Mouse (Mus musculus): Measurements from ENCODE around the gene Klhl31. TPM values are rescaled to one million over a fixed set of nuclear protein-coding genes. Genes with fewer than 3 reads are reported as not detected.
A peak's percentile ranks its signal among the peaks of the same experiment; 100 is the strongest.

The Klhl31 gene
- polyA plus RNA-seq (2012; rRNA removed), result 0.06 and 0.12 TPM in 2 replicates

DNA sequence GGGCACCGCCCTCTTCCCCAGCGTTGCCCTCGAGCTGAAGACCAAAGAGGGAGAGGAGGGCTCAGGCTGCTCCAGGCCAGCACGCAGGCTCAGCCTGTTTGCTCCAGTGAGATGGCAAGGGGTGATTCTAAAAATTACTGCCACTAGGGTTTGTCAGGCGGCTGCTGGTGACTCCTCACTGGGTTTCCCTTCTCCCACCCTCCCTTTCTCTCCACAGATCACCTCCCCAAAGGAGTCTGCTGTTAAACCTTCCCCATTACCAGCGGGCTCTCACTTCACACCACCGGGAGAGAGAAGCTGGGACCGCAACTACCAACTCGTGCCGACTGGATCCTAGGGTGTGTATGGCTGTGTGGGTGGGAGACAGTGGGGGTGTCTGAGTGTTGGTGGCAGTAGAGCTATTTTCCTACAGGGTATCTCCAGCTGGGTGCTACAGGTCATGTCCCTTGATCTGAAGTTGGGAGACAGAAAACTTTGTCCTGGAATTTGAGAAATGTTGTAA, at the start of gene Klhl31:
Gene Klhl31, plus strand, starts transcription at position 51 of the 502 bp plus-strand sequence.
- DNase-seq (ENCODE audit: low read depth), result no peak
- TF ChIP-seq CTCF (IDR thresholded peaks at IDR 0.05; ENCODE audit: borderline replicate concordance, extremely low read depth, insufficient read depth, insufficient read length) (no peak), POLR2A (IDR thresholded peaks at IDR 0.05; ENCODE audit: borderline replicate concordance, extremely low read depth, insufficient read depth, insufficient read length, poor library complexity, severe bottlenecking) (no peak)

DNA sequence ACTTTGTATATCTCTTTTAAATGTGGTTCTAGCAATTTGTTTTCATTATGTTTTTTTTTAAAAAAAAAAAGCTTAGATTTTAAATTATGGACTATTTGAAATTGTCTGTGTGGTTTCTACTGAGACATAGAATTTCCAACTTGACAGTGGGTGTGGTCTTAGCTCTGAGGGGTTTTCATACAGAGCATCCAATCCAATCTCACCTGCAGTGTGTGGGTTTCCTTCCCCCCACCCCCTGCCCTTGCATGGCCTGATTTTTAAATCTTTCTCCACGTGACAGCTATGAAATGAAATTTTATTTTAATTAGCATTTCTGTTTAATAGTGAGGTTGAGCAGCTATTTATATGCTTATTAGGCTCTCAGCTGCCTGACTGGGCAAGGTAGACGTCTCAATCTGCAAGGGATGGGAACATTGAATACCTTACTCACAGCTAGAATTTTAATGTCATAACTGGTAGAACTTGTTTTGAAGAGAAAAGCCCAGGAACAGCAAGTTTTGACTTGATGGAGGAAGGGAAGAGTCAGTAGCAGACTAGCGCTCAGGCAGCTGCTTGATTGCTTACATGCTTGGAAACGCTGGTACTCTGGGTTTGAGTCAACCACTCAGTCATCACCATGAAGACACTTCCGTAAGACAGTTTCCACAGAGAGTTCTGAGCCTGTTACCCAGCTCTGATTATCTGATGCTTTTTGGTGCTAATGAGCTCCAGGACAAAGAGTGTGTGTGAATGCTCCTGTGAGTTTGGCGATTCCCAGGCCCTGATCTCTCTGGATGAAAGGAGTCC, 49.3 kb upstream of the Klhl31 start:
- TF ChIP-seq CTCF (IDR thresholded peaks at IDR 0.05; ENCODE audit: borderline replicate concordance, extremely low read depth, insufficient read depth, insufficient read length), result no peak
- no peak for TF ChIP-seq POLR2A (IDR thresholded peaks at IDR 0.05; ENCODE audit: borderline replicate concordance, extremely low read depth, insufficient read depth, insufficient read length, poor library complexity, severe bottlenecking)
- peak; percentile 66 for DNase-seq (ENCODE audit: low read depth)

DNA sequence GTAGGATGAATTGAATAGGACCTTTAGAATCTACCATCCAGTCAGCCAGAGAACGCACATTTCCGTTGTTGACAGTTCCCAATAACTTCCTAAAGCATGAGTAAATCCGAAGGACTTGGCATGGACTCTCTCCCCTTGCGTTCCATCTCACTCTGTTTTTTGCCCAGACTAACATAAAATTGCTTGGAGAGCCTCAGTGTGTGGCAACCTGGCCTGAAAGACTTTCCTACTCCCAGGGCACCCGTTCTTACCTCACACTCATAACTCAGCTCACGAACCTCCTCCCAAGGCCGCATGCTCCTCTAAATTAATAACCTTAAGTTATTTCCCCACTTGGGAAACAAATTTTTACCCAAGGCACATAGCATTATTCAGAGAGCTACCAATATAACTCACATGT, 48.7 kb upstream of the Klhl31 start:
- TF ChIP-seq CTCF (IDR thresholded peaks at IDR 0.05; ENCODE audit: borderline replicate concordance, extremely low read depth, insufficient read depth, insufficient read length), result no peak
- TF ChIP-seq POLR2A (IDR thresholded peaks at IDR 0.05; ENCODE audit: borderline replicate concordance, extremely low read depth, insufficient read depth, insufficient read length, poor library complexity, severe bottlenecking), result no peak
- no peak for DNase-seq (ENCODE audit: low read depth)

DNA sequence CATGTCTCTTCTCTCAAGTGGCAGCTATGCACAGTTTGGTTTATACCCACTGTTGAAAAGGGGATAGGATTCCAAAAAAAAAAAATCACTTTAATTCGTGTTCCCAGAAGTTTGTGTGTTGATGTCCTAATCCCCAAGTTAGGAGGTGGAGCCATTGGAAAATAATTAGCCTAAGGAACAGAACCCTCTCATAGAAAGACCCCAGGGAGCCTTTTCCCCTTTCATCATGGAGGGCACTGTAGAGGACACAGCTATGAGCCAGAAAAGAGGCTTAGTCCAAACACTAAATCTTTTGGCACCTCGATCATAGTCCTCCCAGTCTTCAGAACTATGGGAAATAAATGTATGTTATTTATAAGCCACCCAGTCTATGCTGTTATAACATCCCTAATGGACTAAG, 46.8 kb upstream of the Klhl31 start:
- TF ChIP-seq CTCF (IDR thresholded peaks at IDR 0.05; ENCODE audit: borderline replicate concordance, extremely low read depth, insufficient read depth, insufficient read length) (no peak), POLR2A (IDR thresholded peaks at IDR 0.05; ENCODE audit: borderline replicate concordance, extremely low read depth, insufficient read depth, insufficient read length, poor library complexity, severe bottlenecking) (no peak)
- DNase-seq (ENCODE audit: low read depth), result peak; percentile 79

DNA sequence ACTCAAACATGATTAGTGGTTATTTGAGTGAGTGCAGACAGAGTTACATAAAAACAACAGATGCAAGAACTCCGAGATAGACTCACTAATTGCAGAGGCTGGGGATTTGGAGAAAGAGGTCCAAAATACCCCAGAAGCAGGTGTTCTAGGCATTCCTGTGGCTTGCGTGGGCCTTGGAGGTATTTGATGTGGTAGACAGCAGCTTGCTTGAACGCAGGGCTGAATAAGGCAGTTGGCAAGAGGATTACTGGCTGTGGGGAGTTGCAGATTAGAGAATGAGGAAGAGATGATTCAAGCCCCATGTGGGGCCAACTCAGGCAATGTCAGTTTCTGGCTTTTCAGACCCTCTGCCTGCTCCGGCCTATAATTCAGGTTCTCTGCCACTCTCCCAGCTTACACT, 43.9 kb upstream of the Klhl31 start:
- DNase-seq (ENCODE audit: low read depth), result peak; percentile 17
- TF ChIP-seq POLR2A (IDR thresholded peaks at IDR 0.05; ENCODE audit: borderline replicate concordance, extremely low read depth, insufficient read depth, insufficient read length, poor library complexity, severe bottlenecking) (no peak), CTCF (IDR thresholded peaks at IDR 0.05; ENCODE audit: borderline replicate concordance, extremely low read depth, insufficient read depth, insufficient read length) (no peak)

DNA sequence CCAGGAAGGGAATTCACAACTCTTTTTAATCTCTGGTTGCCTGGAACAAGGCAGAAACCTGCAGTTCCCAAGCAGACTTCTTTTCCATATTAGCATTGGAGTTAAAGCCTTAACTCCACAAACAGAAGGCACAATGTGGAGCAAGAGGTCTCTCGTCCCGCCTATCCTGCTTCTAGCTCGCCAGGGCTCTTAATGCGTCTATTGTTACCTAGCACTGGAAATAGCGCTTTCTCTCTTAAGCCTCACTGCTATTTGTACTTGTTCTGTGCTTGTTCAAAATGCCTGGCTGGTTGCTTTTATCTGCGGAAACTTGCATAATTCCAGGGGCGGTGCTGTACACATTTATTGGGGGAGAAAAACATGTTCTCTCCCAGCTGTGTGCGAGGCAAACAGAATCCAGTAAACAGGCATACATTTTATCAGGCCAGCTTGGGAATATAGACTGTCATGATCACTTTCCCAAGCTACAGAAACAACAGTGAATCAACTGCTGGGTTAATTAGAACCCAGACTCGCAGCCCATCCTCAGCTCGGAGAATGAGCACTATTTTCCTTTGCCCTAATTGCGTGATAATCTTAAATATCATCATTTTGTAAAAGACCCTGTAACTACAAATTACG, 41.2 kb upstream of the Klhl31 start:
- peak; percentile 81 for DNase-seq (ENCODE audit: low read depth)
- TF ChIP-seq CTCF (IDR thresholded peaks at IDR 0.05; ENCODE audit: borderline replicate concordance, extremely low read depth, insufficient read depth, insufficient read length) (no peak), POLR2A (IDR thresholded peaks at IDR 0.05; ENCODE audit: borderline replicate concordance, extremely low read depth, insufficient read depth, insufficient read length, poor library complexity, severe bottlenecking) (no peak)

DNA sequence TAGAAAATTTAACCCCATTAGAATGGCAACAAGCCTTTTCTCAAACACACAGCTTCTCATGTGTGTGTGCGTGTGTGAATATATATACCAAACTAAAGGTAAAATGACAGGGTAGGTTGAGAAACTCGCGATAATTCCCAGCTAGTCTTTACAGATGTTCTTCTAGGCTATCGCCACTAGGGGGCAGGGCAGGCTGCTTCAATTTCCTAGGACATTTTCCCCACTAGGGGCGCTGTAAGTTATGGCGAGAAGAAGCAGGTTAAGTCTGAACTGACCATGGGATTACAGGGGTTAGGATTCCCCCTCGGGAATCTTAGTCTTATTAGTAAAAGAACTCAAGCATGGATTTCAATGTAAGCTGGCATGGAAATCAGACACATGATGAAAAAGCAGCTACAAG, 39.9 kb upstream of the Klhl31 start:
- no peak for TF ChIP-seq POLR2A (IDR thresholded peaks at IDR 0.05; ENCODE audit: borderline replicate concordance, extremely low read depth, insufficient read depth, insufficient read length, poor library complexity, severe bottlenecking)
- peak; percentile 95 for TF ChIP-seq CTCF (IDR thresholded peaks at IDR 0.05; ENCODE audit: borderline replicate concordance, extremely low read depth, insufficient read depth, insufficient read length)
- DNase-seq (ENCODE audit: low read depth), result peak; percentile 84

DNA sequence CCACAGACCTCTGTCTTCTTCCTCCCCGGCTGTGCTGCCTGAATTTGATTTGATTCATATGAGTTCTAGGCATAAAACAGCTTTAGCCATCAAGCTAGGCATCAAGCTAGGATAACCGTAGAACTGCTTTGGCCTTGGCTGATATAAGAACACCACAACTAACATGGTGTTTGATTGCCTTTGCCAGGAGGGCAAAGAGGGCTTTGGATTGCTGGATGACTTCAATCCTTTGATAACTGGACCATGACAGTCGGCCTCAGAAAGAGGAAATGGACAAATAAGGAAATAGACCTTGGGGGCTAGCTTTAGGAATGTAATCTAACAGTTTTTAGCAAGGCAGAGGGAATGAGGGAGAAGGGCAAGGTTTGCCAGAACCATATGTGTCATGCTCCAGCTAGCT, 37.7 kb upstream of the Klhl31 start:
- no peak for DNase-seq (ENCODE audit: low read depth)
- no peak for TF ChIP-seq POLR2A (IDR thresholded peaks at IDR 0.05; ENCODE audit: borderline replicate concordance, extremely low read depth, insufficient read depth, insufficient read length, poor library complexity, severe bottlenecking)
- no peak for TF ChIP-seq CTCF (IDR thresholded peaks at IDR 0.05; ENCODE audit: borderline replicate concordance, extremely low read depth, insufficient read depth, insufficient read length)

DNA sequence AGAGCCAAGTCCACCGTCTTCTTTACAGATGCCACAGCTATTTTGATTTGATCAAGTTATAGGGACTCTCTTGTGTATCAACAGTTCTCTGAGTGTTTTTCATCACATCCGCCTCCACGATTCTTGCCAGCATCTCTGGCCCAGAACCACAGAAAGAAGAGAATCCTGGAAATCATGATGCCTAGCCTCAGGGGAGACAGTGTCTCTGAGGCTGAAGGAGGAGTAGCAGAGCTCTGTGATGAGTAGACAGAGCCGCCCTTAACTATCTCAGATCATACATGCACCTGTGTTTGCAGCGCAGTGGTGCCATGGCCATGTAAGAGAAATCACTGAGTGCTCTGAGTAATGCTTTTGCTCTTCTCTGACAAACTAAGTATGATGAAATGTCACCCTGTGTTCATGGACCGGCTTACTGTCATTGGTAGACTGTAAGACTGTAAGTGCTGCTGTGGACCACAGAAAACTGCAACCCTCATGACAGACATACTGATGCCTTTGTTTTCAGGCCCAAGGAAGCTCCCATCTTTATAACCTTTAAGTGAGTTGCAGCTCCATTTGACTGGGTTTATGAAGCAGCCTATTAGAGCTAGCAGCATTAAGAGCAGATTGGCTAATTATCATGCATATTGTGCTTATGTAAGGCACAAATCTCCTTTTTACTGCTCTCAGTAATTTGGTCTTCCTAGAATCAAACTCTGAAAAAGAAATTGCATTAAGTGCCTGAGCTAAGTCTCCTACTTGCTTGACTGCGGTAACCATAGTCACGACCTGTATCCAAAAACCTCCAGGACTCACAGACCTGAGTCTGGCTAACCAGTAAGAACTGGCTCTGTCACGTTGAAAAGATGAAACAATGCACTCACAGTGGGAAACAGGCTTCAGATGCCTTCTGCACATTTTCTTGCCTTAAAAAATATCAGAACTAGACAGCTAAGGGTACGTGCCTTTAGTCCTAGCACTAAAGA, 33.7 kb upstream of the Klhl31 start:
- DNase-seq (ENCODE audit: low read depth), result peak; percentile 69
- TF ChIP-seq POLR2A (IDR thresholded peaks at IDR 0.05; ENCODE audit: borderline replicate concordance, extremely low read depth, insufficient read depth, insufficient read length, poor library complexity, severe bottlenecking) (no peak), CTCF (IDR thresholded peaks at IDR 0.05; ENCODE audit: borderline replicate concordance, extremely low read depth, insufficient read depth, insufficient read length) (no peak)

DNA sequence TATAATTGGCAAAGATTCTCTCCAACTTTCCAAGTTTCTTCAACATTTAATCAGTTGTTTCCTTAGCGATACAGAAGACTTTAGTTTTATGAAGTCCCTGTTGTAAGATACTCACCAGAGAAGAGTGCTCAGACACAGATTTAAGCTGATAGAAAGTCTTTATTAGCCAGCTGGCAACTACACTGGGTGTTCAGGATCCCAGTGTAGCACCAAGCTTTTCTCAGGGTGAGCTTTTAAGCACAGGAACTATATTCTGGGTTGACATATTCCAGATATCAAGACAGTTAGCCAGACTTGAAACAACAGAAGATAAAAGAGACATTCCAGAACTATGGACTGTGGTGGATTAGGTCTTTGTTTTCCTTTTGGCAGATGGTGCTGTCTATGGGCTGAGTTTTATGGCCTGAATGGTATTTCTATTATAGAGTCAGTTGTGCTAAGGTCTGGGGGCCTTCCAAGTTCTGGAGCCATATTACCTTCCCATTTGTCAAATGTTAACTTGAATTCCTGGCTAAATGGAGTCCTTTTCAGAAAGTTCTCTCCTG, 32.3 kb upstream of the Klhl31 start:
- no peak for DNase-seq (ENCODE audit: low read depth)
- TF ChIP-seq POLR2A (IDR thresholded peaks at IDR 0.05; ENCODE audit: borderline replicate concordance, extremely low read depth, insufficient read depth, insufficient read length, poor library complexity, severe bottlenecking) (no peak), CTCF (IDR thresholded peaks at IDR 0.05; ENCODE audit: borderline replicate concordance, extremely low read depth, insufficient read depth, insufficient read length) (no peak)

Data from brain, embryonic 14.5 days (tissue).